Mouse (Mus musculus) erythroblast, embryonic 14.5 days (primary cell): ENCODE measurements around the gene Foxd2.

Source experiments
- GATA1 ChIP-seq: IDR thresholded peaks from 2 replicates; pipeline ENCODE4 v1.6.1; 2012; ENCODE audit warnings: low read length, inconsistent platforms, mixed read lengths
- TAL1 ChIP-seq: IDR thresholded peaks from 3 replicates; pipeline ENCODE4 v1.6.1; 2012; ENCODE audit warnings: low read length, inconsistent platforms, mixed read lengths

DNA sequence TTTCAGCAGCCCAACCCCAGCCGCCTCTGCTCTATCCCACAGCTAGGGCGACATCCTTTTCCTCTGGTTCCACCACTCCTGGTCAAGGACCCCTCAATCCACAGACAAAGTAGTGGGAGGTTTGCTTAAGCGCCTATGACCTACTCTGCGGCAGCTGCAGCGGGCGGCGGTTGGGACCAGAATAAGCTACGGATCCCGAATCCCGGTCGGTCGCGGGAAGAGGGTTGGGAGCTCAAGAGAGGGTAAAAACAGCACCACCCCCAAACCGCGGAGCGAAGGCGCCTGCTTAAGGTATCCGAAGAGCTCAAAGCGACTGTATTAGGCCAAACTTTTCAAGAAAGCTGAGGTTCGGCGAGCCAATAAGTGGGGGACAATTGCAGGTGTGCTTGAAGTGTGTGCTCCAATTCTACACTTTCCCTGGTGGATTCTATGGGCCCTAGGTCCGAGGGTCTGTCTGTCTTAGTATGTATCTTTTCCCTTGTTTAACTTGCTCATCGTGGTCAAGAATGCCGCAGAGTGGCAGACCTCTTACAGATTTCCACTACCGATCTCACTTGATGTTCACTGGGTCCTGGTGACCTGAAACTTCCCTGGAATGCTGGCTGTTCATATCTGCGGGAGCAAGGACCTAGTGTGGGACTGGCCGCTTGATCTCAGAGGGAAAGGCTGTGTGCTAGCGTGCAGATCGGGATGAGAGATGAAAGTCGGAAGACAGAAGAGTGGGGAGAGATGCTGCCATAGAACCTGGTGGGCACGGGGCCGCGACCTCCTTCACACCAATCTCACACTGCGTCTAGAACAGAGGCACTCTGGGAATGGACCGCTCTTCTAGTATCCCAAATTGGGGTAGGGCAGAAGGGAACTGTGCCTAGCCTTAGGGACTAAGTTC is 4.3 kb upstream of the Foxd2 start:
- TF ChIP-seq TAL1 (no peak), GATA1 (no peak)
